Mouse (Mus musculus) retina, postnatal 7 days (tissue): ENCODE results near the gene Reg3d.
"Not testable (repeated sequence)": the region's sequence is repeated elsewhere in the genome, so short reads cannot be mapped to it uniquely, and the experiment has no call there.

ENCODE experiments used
- DNase-seq: peaks from one replicate; pipeline ENCODE4 v3.0.0-alpha.2; 2012; ENCODE audit warnings: low read depth, low spot score

The Reg3d gene

DNA sequence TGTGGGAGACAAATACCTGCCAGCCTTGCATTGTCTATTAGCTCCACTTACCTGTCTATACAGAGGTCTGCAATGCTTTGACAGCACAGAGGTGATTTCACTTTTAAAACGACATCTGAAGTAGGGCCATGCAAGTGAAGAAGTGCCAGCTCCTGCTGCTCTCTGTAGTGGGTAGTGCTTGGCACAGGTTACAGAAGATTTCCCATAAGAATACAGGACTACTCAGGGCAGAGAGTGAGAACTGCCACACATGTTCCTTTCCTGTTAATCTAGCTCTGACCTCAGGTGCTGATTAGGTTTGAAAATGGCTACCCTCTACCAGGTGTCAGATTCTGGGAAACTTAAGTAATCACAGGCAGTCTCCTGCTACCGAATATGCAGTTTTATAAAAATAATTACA lies at the start of gene Reg3d:
Gene Reg3d (minus strand): TSS at position 101 of the 400 bp plus-strand sequence.
- no peak for DNase-seq

DNA sequence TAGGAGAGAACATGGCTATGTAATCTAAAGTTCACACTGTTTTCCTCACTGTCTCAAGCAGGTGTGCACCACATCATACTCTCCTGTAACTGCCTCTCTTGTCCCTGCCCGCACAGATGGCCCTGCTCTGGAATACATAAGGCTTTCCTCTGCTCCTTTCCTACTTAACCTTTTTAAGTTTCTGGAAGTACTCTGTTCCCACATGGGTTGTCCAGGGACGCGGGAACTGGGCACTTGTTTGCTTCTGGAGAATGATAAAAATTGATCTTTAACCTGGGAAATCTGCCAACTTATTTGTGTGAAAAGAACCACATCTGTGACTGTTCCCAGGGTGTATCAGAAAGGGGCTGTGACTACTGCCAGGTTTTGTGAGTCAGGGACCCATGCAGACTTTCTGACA lies 46.8 kb upstream of the Reg3d start:
- DNase-seq: no peak

DNA sequence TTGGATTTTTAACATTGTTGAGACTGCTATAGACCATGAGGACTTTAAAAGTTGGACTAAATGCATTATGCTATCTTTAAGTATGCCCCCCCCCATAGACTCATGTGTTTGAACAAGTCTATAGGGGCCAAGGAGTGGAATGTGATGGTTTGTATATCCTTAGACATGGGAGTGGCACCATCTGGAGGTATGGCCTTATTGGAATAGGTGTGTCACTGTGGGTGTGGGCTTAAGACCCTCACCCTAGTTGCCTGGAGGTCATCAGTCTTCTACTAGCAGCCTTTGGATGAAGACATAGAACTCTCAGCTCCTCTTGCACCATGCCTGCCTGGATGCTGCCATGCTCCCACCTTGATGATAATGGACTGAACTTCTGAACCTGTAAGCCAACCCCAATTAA lies 43.7 kb upstream of the Reg3d start, which contains the start of gene Reg1:
Gene Reg1 (plus strand): TSS at position 301 of the 400 bp plus-strand sequence.
- DNase-seq: not testable (repeated sequence)

DNA sequence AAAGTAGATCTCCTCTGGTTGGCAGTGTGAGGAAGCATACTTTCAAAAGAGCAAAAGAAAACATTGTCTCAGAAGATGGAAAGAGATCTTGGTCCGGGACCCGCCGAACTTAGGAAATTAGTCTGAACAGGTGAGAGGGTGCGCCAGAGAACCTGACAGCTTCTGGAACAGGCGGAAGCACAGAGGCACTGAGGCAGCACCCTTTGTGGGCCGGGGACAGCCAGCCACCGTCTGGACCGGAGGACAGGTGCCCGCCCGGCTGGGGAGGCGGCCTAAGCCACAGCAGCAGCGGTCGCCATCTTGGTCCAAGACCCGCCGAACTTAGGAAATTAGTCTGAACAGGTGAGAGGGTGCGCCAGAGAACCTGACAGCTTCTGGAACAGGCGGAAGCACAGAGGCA lies 16.7 kb upstream of the Reg3d start, which contains the start of gene Reg2:
Gene Reg2 (plus strand): TSS at position 301 of the 400 bp plus-strand sequence.
- DNase-seq: not testable (repeated sequence)

DNA sequence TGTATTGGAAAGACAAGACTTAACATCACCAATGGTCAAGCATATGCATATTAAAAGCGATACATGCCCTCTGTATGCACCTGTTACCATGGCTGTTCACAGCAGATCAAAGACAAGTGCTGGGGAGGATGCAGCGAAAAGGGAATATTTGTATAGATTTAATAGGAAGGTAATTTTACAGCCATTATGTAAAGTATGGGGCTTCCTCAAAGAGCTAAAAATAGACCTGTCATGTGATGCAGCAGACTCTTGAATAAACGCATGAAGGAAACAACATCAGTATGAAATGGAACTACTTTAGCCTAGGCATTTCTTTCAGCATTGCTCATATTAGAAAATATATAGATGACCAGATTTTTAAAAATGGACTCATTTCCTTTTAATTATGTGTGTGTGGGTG lies 6.9 kb upstream of the Reg3d start:
- no peak for DNase-seq

DNA sequence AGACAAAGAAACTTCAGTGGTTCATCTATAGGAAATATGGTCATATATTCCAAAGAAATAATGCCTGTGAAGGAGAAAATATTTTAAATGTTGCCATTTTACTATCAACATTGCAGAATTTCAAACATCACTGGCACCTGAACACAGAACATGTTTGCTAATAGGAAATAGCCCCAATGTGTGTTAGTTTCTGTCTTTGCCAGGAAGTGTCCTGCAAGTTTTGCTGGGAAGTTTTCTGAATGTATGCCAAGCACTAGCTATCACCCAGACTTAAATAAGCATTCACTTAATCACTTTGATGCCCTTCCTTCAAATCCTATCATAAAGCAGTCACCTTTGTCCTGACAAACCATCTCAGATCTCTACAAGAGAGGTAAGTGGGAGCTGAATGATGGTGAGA lies 1.7 kb upstream of the Reg3d start, which contains the start of gene Reg3a:
Gene Reg3a (plus strand): TSS at position 301 of the 400 bp plus-strand sequence.
- no peak for DNase-seq

DNA sequence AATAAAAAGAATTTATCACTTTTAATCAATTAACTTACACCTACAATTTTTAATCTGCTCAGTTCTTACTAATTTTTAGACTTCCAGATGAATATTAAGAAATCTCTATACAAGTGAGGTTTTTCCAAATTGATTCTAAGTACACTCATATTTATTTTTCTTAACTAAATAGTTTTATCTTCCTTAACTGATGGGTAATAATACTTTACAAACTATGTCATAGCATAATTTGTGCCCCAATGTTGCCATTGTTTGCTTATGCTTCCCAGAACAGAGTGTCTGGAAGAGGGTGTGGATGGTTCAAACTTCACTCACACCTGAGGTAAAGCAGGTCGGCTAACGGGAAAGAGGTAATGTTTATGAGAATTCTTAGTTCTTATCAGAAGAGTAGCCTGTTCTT lies 8.3 kb downstream of the Reg3d start, which contains the start of gene Reg3b:
Gene Reg3b (plus strand): TSS at position 301 of the 400 bp plus-strand sequence.
- no peak for DNase-seq

DNA sequence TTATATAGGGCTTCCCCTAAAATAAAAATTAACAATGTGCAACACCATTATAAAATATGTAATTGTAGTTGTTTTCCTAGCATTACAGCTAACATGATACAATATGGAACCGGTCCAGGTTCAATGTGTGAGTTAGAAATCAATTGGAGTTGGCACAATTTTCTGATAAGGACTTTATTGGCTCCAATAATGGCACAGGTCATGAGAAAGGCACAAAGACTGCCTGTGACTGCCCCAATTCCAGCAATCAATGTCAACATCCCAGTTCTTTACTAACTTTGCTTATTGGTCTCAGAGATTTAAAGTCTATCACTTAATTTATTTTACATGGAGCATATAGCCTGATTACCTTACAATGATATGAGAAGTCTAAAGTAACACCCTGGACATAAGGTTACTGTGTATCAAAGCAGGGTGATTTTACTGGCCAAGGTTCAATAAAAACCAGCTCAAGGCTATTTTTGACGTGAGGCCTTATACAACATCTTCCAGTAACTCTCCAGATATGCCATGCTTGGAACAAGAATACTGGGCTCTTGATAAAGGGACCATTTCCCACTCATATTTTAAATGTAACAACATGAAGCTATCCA lies 16.6 kb downstream of the Reg3d start:
- no peak for DNase-seq

DNA sequence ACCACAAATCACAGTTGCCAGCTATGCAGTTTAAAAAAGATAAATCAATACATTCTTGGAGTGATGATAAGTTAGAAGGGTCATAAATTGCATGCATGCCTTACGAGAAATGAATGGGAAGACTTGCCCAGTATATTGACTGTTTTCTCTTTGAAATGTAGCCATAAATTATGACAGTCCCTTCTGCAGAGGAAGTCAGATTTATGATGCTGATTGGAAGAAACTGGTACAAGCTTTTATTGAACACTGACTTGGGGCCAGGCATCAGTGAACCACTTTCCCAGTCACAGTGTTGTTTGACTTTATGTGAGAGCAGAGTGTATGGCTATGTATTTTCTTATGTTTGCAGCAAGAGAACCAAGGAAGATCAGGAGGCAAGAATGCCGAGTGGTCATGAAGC lies 37.0 kb downstream of the Reg3d start:
- DNase-seq: no peak

DNA sequence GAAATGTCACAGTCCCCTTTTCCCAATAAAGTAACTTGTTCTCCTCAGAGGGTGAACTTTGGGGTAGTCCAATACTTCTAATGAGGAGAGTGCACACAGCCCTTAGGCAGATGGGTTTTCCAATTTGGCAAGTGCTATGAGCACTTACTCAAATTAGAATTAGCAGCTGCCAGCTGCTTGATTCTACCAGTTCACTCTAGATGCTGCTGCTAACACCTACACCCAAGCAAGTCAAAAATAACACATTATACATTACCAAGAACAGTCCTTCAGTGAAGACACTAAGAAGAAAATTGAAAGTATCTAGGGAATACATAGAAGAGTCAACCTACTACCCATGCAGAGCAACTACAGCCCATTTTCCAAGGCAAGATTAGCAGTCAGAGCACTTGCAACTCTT lies 38.4 kb downstream of the Reg3d start:
- no peak for DNase-seq

DNA sequence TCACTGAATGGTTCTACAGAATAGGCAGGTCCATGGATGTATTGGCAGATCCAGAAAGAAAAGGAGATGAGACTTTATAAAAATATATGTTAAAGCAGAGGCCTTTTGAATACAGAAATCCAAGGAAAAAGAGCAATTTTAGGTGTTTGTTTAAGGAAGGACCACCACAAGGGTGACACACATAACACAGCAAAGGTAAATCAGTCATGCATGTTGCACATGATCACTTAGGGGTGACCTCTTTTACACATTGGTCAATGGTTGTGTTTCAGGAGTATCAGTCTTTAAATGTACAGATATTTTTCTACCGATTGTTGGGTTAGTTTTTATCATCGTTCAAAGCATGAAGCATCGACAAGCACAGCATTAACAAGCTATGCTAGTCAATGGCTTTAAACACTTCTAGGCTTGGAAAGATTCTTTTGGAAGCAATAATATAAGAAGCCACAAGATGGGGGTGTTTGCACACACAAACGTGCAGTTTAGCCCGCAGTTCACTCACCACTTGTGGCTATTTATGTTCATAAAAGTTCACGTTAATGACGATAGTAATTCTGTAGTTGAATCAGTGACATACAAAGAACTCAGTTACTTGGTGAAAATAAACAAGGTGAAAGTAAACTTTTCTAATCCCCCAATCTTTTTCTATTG lies 46.6 kb downstream of the Reg3d start:
- DNase-seq: peak; percentile 8

DNA sequence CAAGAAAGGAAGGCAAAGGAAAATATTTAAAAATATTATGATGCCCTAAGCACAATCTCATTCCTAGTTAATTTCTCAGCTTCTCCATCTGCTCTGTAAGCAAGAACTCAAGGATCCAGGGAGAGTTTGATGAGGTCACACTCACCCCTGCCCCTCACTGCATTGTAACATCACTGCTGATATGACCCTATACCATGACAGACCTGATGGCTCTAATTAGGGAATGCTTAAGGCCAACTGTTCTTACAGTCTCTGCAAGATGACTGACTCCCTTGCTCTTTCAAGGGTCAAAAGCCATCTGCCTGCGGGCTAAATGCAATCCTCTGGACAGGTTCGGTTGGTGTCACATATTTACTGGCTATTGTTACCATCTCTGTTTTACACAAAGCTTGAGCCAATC lies 49.5 kb downstream of the Reg3d start:
- no peak for DNase-seq

DNA sequence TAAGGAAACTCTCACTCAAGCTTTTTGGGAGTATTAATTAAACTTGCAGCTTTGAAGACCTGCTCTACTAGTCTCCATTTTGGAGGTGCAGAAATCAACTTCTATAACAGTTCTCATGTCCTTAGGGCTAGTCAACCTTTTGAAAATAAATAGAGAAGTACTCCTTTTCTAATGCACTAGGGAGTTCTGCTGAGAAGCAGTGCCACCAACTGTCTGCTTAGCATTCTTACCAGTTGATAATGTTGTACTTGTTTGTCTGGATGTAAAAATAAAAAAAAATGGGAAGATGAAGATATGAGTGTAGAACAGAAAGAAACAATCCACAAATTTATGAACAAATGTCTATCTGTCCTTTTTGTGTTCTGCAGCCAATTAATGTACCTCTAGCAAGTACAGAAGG lies 50.9 kb downstream of the Reg3d start:
- DNase-seq: no peak
